Mouse (Mus musculus): ENCODE results near the gene Kcnk13. TPM values are rescaled to one million over a fixed set of nuclear protein-coding genes. Genes with fewer than 3 reads are reported as not detected.

Gene Kcnk13
- polyA plus RNA-seq, 1 experiment from 2014 or later, result 0.33 TPM

GRCm38 (mm10) chr12:99932245-99932644 is 32.1 kb upstream of the Kcnk13 start:
- Histone ChIP-seq H3K36me3 (ENCODE audit: control insufficient read depth, insufficient read depth, low read length) (peaks cover 2% of the 10 kb centered on the region; the same call in 1 of the 2 replicates), H3K9ac (ENCODE audit: low read length) (no peak overlapping the region), H3K27ac (ENCODE audit: low read depth, low read length) (no peak overlapping the region), H3K9me3 (ENCODE audit: control insufficient read depth, low read length) (no peaks in the 10 kb centered on the region), H3K4me2 (ENCODE audit: low read depth, low read length, severe bottlenecking) (no peak overlapping the region), H3K4me1 (replicated peaks; ENCODE audit: control insufficient read depth, insufficient read depth, low read length) (no peaks in the 10 kb centered on the region), H3K27me3 (ENCODE audit: control insufficient read depth, insufficient read depth, low read length) (no peaks in the 10 kb centered on the region), H3K4me3 (ENCODE audit: low read depth, low read length) (no peak overlapping the region)
- DNase-seq (ENCODE audit: low spot score), result no peak
- WGBS, result 94% methylated on average over 4 of the region's 4 CpGs
- no peak for ATAC-seq (replicated peaks; ENCODE audit: low FRiP score)

- 95% methylated on average over 3 of the region's 3 CpGs for WGBS
- Histone ChIP-seq H3K9me3 (ENCODE audit: control insufficient read depth, low read length) (no peaks in the 10 kb centered on the region), H3K27ac (ENCODE audit: low read depth, low read length) (no peak overlapping the region), H3K36me3 (ENCODE audit: control insufficient read depth, insufficient read depth, low read length) (peaks cover 2% of the 10 kb centered on the region; the same call in 1 of the 2 replicates), H3K4me2 (ENCODE audit: low read depth, low read length, severe bottlenecking) (no peak overlapping the region), H3K9ac (ENCODE audit: low read length) (no peak overlapping the region), H3K4me1 (replicated peaks; ENCODE audit: control insufficient read depth, insufficient read depth, low read length) (no peaks in the 10 kb centered on the region), H3K4me3 (ENCODE audit: low read depth, low read length) (no peak overlapping the region), H3K27me3 (ENCODE audit: control insufficient read depth, insufficient read depth, low read length) (no peaks in the 10 kb centered on the region)
- DNase-seq (ENCODE audit: low spot score), result no peak
- no peak for ATAC-seq (replicated peaks; ENCODE audit: low FRiP score)
These were observed 30.7 kb upstream of the Kcnk13 start for GRCm38 (mm10) chr12:99933630-99934029.

- Histone ChIP-seq H3K4me1 (replicated peaks; ENCODE audit: control insufficient read depth, insufficient read depth, low read length) (no peaks in the 10 kb centered on the region), H3K36me3 (ENCODE audit: control insufficient read depth, insufficient read depth, low read length) (peaks cover 2% of the 10 kb centered on the region; the same call in 1 of the 2 replicates), H3K27me3 (ENCODE audit: control insufficient read depth, insufficient read depth, low read length) (no peaks in the 10 kb centered on the region), H3K9ac (ENCODE audit: low read length) (no peak overlapping the region), H3K4me2 (ENCODE audit: low read depth, low read length, severe bottlenecking) (no peak overlapping the region), H3K9me3 (ENCODE audit: control insufficient read depth, low read length) (no peaks in the 10 kb centered on the region), H3K4me3 (ENCODE audit: low read depth, low read length) (no peak overlapping the region), H3K27ac (ENCODE audit: low read depth, low read length) (no peak overlapping the region)
- 91% methylated on average over 8 of the region's 8 CpGs for WGBS
- no peak for ATAC-seq (replicated peaks; ENCODE audit: low FRiP score)
- DNase-seq (ENCODE audit: low spot score), result no peak
These were observed 28.9 kb upstream of the Kcnk13 start for GRCm38 (mm10) chr12:99935403-99935802.

DNA sequence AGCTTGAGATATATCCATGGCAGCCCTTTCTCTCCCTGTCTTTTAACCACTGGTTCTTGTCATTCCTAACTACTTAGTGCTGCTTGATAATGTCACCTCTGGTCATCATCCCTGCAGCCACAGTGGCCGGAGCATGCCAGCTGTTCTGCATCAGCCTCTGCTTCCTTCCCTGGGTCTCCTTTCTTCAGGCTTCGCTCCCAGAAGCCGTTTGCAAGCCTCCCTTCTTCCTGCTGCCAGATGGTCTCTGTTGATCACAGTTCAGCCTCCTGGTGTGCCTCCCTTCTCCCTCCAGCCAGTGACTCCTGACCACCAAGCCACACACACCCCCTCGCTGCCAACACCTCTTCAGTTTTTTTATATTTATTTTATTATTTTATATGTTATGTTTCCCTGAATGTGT is 25.8 kb upstream of the Kcnk13 start:
- 82% methylated on average over 4 of the region's 4 CpGs for WGBS
- DNase-seq (ENCODE audit: low spot score) (no peak), ATAC-seq (replicated peaks; ENCODE audit: low FRiP score) (no peak)
- no peak overlapping the region for H3K27ac ChIP-seq (ENCODE audit: low read depth, low read length)
- no peaks in the 10 kb centered on the region for H3K4me1 ChIP-seq (replicated peaks; ENCODE audit: control insufficient read depth, insufficient read depth, low read length)
- H3K36me3 ChIP-seq (ENCODE audit: control insufficient read depth, insufficient read depth, low read length), result peaks cover 2% of the 10 kb centered on the region; the same call in 1 of the 2 replicates
- H3K27me3 ChIP-seq (ENCODE audit: control insufficient read depth, insufficient read depth, low read length), result no peaks in the 10 kb centered on the region
- no peak overlapping the region for H3K9ac ChIP-seq (ENCODE audit: low read length)
- H3K4me3 ChIP-seq (ENCODE audit: low read depth, low read length), result no peak overlapping the region
- no peak overlapping the region for H3K4me2 ChIP-seq (ENCODE audit: low read depth, low read length, severe bottlenecking)
- H3K9me3 ChIP-seq (ENCODE audit: control insufficient read depth, low read length), result no peaks in the 10 kb centered on the region

DNA sequence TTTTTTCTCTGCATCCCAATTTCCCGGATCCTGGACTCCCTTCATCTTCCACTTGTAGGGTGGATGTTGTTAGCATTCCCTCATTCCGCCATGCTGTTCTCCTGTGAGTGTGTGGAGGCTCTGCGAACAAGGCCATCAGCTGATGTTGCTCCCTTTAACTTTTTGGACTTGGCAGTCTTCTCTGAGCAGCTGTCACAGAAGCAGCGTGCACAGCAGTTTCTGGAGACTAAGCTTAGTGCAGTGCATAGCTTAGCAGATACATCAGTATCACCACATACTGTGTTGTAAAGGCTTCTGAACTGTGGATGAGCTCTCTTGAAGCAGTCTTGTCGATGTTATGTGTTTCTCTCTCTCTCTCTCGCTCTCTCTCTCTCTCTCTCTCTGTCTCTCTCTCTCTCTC is 25.1 kb upstream of the Kcnk13 start:
- H3K27ac ChIP-seq (ENCODE audit: low read depth, low read length), result no peak overlapping the region
- no peak overlapping the region for H3K4me2 ChIP-seq (ENCODE audit: low read depth, low read length, severe bottlenecking)
- H3K4me3 ChIP-seq (ENCODE audit: low read depth, low read length), result no peak overlapping the region
- ATAC-seq (replicated peaks; ENCODE audit: low FRiP score), result no peak
- no peaks in the 10 kb centered on the region; the same call in 1 of the 2 replicates for H3K36me3 ChIP-seq (ENCODE audit: control insufficient read depth, insufficient read depth, low read length)
- H3K9ac ChIP-seq (ENCODE audit: low read length), result no peak overlapping the region
- H3K4me1 ChIP-seq (replicated peaks; ENCODE audit: control insufficient read depth, insufficient read depth, low read length), result no peaks in the 10 kb centered on the region
- no peaks in the 10 kb centered on the region for H3K27me3 ChIP-seq (ENCODE audit: control insufficient read depth, insufficient read depth, low read length)
- H3K9me3 ChIP-seq (ENCODE audit: control insufficient read depth, low read length), result no peaks in the 10 kb centered on the region
- 86% methylated on average over 6 of the region's 6 CpGs for WGBS
- DNase-seq (ENCODE audit: low spot score), result no peak

DNA sequence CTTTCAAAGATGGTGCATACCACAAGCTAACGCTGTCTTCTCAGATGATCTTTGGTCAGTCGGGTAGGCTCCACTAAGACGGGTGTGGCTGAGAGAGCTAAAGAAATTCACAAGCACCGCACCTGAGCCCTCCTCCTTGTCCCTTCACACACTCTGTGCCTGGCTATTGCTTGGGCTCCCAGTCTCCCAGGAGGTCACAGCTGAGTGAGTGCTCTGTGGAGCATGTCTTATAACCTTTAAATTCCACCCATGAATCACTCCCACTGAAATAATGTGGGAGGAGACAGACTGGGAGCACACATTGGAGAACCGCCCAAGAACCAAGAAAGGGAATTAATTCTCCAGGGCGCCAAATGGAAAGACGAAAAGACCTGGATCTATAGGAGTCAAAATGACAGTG is 23.6 kb upstream of the Kcnk13 start:
- Histone ChIP-seq H3K4me2 (ENCODE audit: low read depth, low read length, severe bottlenecking) (no peak overlapping the region), H3K4me1 (replicated peaks; ENCODE audit: control insufficient read depth, insufficient read depth, low read length) (no peaks in the 10 kb centered on the region), H3K27ac (ENCODE audit: low read depth, low read length) (no peak overlapping the region), H3K27me3 (ENCODE audit: control insufficient read depth, insufficient read depth, low read length) (no peaks in the 10 kb centered on the region), H3K36me3 (ENCODE audit: control insufficient read depth, insufficient read depth, low read length) (no peaks in the 10 kb centered on the region; the same call in 1 of the 2 replicates), H3K4me3 (ENCODE audit: low read depth, low read length) (no peak overlapping the region), H3K9ac (ENCODE audit: low read length) (no peak overlapping the region), H3K9me3 (ENCODE audit: control insufficient read depth, low read length) (no peaks in the 10 kb centered on the region)
- WGBS, result 90% methylated on average over 7 of the region's 7 CpGs
- no peak for ATAC-seq (replicated peaks; ENCODE audit: low FRiP score)
- no peak for DNase-seq (ENCODE audit: low spot score)

DNA sequence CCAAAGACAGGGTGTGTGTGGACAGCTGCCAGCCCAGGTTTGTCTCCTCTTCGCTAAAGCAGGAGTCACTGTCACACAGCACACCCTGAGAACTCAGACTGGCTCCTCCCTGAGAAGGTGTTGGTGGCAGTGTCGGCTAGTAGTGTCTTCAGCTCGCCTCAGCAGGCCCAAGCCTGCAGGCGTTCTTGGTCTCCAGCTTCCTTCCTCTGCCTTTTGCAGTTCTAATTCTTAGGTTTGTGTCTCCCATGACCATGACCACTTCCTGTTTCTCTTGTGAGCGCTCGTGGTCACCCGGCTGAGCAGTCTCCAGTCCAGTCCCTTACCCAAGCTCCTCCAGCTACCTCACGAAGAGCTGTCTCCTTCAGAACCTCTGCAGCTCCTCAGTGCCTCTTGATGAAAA is 21.9 kb upstream of the Kcnk13 start:
- no peak overlapping the region for H3K4me2 ChIP-seq (ENCODE audit: low read depth, low read length, severe bottlenecking)
- WGBS, result 89% methylated on average over 8 of the region's 8 CpGs
- no peaks in the 10 kb centered on the region for H3K4me1 ChIP-seq (replicated peaks; ENCODE audit: control insufficient read depth, insufficient read depth, low read length)
- H3K27ac ChIP-seq (ENCODE audit: low read depth, low read length), result no peak overlapping the region
- H3K4me3 ChIP-seq (ENCODE audit: low read depth, low read length), result no peak overlapping the region
- no peak overlapping the region for H3K9ac ChIP-seq (ENCODE audit: low read length)
- H3K9me3 ChIP-seq (ENCODE audit: control insufficient read depth, low read length), result no peaks in the 10 kb centered on the region
- H3K27me3 ChIP-seq (ENCODE audit: control insufficient read depth, insufficient read depth, low read length), result no peaks in the 10 kb centered on the region
- H3K36me3 ChIP-seq (ENCODE audit: control insufficient read depth, insufficient read depth, low read length), result no peaks in the 10 kb centered on the region
- ATAC-seq (replicated peaks; ENCODE audit: low FRiP score) (no peak), DNase-seq (ENCODE audit: low spot score) (no peak)

DNA sequence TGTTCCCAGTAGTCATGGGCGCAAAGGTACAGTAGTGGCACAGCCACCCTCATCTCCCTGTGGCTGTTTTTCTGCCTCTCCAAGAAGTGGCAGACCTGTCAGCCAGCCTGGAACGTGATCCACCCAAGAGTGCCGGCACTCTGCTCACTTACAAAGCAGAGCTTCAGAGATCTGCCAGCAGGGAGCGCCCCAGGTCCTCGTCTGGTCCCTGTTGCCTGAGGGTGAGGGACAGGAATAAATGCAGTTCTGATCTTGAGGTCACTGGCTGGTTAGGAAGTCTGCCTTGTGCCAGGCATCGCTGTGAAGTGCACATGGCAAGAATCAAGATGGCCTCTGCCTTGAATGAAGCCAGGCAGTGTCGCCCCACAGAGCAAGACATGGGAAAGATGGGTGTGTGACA is 11.4 kb upstream of the Kcnk13 start:
- DNase-seq (ENCODE audit: low spot score) (peak; percentile 70), ATAC-seq (replicated peaks; ENCODE audit: low FRiP score) (peak; percentile 44; the same call in 1 of the 2 replicates)
- WGBS, result 50% methylated on average over 7 of the region's 7 CpGs
- no peaks in the 10 kb centered on the region; the same call in 1 of the 2 replicates for H3K4me1 ChIP-seq (replicated peaks; ENCODE audit: control insufficient read depth, insufficient read depth, low read length)
- no peaks in the 10 kb centered on the region for H3K27me3 ChIP-seq (ENCODE audit: control insufficient read depth, insufficient read depth, low read length)
- no peaks in the 10 kb centered on the region for H3K9me3 ChIP-seq (ENCODE audit: control insufficient read depth, low read length)
- H3K9ac ChIP-seq (ENCODE audit: low read length), result no peak overlapping the region
- no peaks in the 10 kb centered on the region for H3K36me3 ChIP-seq (ENCODE audit: control insufficient read depth, insufficient read depth, low read length)
- no peak overlapping the region for H3K4me3 ChIP-seq (ENCODE audit: low read depth, low read length)
- no peak overlapping the region for H3K27ac ChIP-seq (ENCODE audit: low read depth, low read length)
- H3K4me2 ChIP-seq (ENCODE audit: low read depth, low read length, severe bottlenecking), result no peak overlapping the region

GRCm38 (mm10) chr12:99956411-99956810 is 7.9 kb upstream of the Kcnk13 start:
- H3K27ac ChIP-seq (ENCODE audit: low read depth, low read length), result no peak overlapping the region
- H3K4me2 ChIP-seq (ENCODE audit: low read depth, low read length, severe bottlenecking), result no peak overlapping the region
- ATAC-seq (replicated peaks; ENCODE audit: low FRiP score), result no peak
- DNase-seq (ENCODE audit: low spot score), result peak; percentile 24
- H3K9me3 ChIP-seq (ENCODE audit: control insufficient read depth, low read length), result no peaks in the 10 kb centered on the region
- no peaks in the 10 kb centered on the region for H3K36me3 ChIP-seq (ENCODE audit: control insufficient read depth, insufficient read depth, low read length)
- WGBS, result 81% methylated on average over 7 of the region's 7 CpGs
- peaks cover 12% of the 10 kb centered on the region for H3K4me1 ChIP-seq (replicated peaks; ENCODE audit: control insufficient read depth, insufficient read depth, low read length)
- no peak overlapping the region for H3K9ac ChIP-seq (ENCODE audit: low read length)
- no peaks in the 10 kb centered on the region for H3K27me3 ChIP-seq (ENCODE audit: control insufficient read depth, insufficient read depth, low read length)
- H3K4me3 ChIP-seq (ENCODE audit: low read depth, low read length), result no peak overlapping the region
